In genomic region chr16:16303888-16304287, GRCm38 (mm10) we compare ENCODE assay signal across 8 mouse cellular contexts. TPM values are rescaled to one million over a fixed set of nuclear protein-coding genes. Genes with fewer than 3 reads are reported as not detected.
DNase-seq lines count a peak whose midpoint lies in the region; ATAC-seq lines count a peak whose summit lies in the region.

No protein-coding gene starts in this region.

- no peak for DNase-seq in heart, adult 11 months
- DNase-seq in adipocyte (ENCODE audit: low spot score), result peak; percentile 47
- no peak for DNase-seq in urinary bladder, postnatal 4 days (ENCODE audit: low spot score in 2 of 2)
- no peak for DNase-seq in layer of hippocampus, postnatal 25 days (ENCODE audit: extremely low spot score in 1 of 2, low spot score in 1 of 2)
- no peak for DNase-seq in layer of hippocampus, postnatal 36 days

- 21% methylated on average over 7 of the region's 7 CpGs for WGBS in heart, embryonic 15.5 days
- 18% methylated on average over 7 of the region's 7 CpGs for WGBS in hindbrain, embryonic 13.5 days
- 24% methylated on average over 7 of the region's 7 CpGs for WGBS in midbrain, embryonic 16.5 days

- ATAC-seq in heart, embryonic 15.5 days (replicated peaks; ENCODE audit: insufficient number of reproducible peaks, insufficient read depth, low FRiP score, low read depth), result no peak
- ATAC-seq in hindbrain, embryonic 13.5 days (ENCODE audit: low FRiP score), result no peak
- no peak for ATAC-seq in midbrain, embryonic 16.5 days

- H3K4me3 ChIP-seq in heart, embryonic 15.5 days, result peak overlapping the region; percentile 98
- H3K4me3 ChIP-seq in hindbrain, embryonic 13.5 days, result peak overlapping the region; percentile 96
- peak overlapping the region; percentile 97 for H3K4me3 ChIP-seq in midbrain, embryonic 16.5 days (ENCODE audit: low read depth, low read length)

- peaks cover 24% of the 10 kb centered on the region for H3K36me3 ChIP-seq in heart, embryonic 15.5 days
- H3K36me3 ChIP-seq in hindbrain, embryonic 13.5 days, result peaks cover 9% of the 10 kb centered on the region
- H3K36me3 ChIP-seq in midbrain, embryonic 16.5 days (ENCODE audit: control insufficient read depth, insufficient read depth, low read length), result peaks cover 5% of the 10 kb centered on the region; the same call in 1 of the 2 replicates

- H3K4me2 ChIP-seq in heart, embryonic 15.5 days, result peak overlapping the region; percentile 92
- H3K4me2 ChIP-seq in hindbrain, embryonic 13.5 days, result peak overlapping the region; percentile 84
- peak overlapping the region; percentile 90 for H3K4me2 ChIP-seq in midbrain, embryonic 16.5 days (ENCODE audit: low read length)

- H3K9me3 ChIP-seq in heart, embryonic 15.5 days (replicated peaks), result no peaks in the 10 kb centered on the region
- H3K9me3 ChIP-seq in hindbrain, embryonic 13.5 days, result no peaks in the 10 kb centered on the region
- no peaks in the 10 kb centered on the region for H3K9me3 ChIP-seq in midbrain, embryonic 16.5 days (replicated peaks; ENCODE audit: control insufficient read depth, low read length, poor library complexity, severe bottlenecking)

- peak overlapping the region; percentile 91 for H3K9ac ChIP-seq in heart, embryonic 15.5 days
- peak overlapping the region; percentile 85 for H3K9ac ChIP-seq in hindbrain, embryonic 13.5 days
- H3K9ac ChIP-seq in midbrain, embryonic 16.5 days (ENCODE audit: low read depth, low read length), result peak overlapping the region; percentile 85

- H3K4me1 ChIP-seq in heart, embryonic 15.5 days (replicated peaks), result peaks cover 17% of the 10 kb centered on the region
- peaks cover 15% of the 10 kb centered on the region for H3K4me1 ChIP-seq in hindbrain, embryonic 13.5 days (replicated peaks)
- H3K4me1 ChIP-seq in midbrain, embryonic 16.5 days (ENCODE audit: control insufficient read depth, insufficient read depth, low read length), result peaks cover 15% of the 10 kb centered on the region

- peak overlapping the region; percentile 96 for H3K27ac ChIP-seq in heart, embryonic 15.5 days
- H3K27ac ChIP-seq in hindbrain, embryonic 13.5 days, result no peak overlapping the region
- no peak overlapping the region for H3K27ac ChIP-seq in midbrain, embryonic 16.5 days (ENCODE audit: low read length)

- H3K27me3 ChIP-seq in heart, embryonic 15.5 days, result no peaks in the 10 kb centered on the region
- H3K27me3 ChIP-seq in hindbrain, embryonic 13.5 days, result no peaks in the 10 kb centered on the region
- no peaks in the 10 kb centered on the region for H3K27me3 ChIP-seq in midbrain, embryonic 16.5 days (ENCODE audit: control insufficient read depth, insufficient read depth, low read depth, low read length)

RNA-seq across cellular contexts. Expression of gene Yars2, which starts 1.1 kb away (rescaled TPM):
- 38.4 and 41.1 TPM in 2 replicates for polyA plus RNA-seq in heart, embryonic 15.5 days (2015; fragmentation: Nextera tagmentation; extraction: Ambion mirVana)
- 27.5 and 27.6 TPM in 2 replicates for polyA plus RNA-seq in hindbrain, embryonic 13.5 days (2015; fragmentation: Nextera tagmentation; extraction: Ambion mirVana)
- 25.8 and 26.4 TPM in 2 replicates for polyA plus RNA-seq in midbrain, embryonic 16.5 days (2015; fragmentation: Nextera tagmentation; extraction: Ambion mirVana)
- 10 to 100 TPM; 22.6 to 22.7 TPM for total RNA-seq in layer of hippocampus, postnatal 25 days (2021)
- total RNA-seq in layer of hippocampus, postnatal 36 days (2021), result 10 to 100 TPM; 21.7 to 25.1 TPM

RNA-seq across cellular contexts. Expression of gene Dnm1l, which starts 54.9 kb away (rescaled TPM):
- polyA plus RNA-seq in heart, embryonic 15.5 days (2015; fragmentation: Nextera tagmentation; extraction: Ambion mirVana), result 57.7 and 65.3 TPM in 2 replicates
- polyA plus RNA-seq in hindbrain, embryonic 13.5 days (2015; fragmentation: Nextera tagmentation; extraction: Ambion mirVana), result 100 and 102 TPM in 2 replicates
- 113 and 120 TPM in 2 replicates for polyA plus RNA-seq in midbrain, embryonic 16.5 days (2015; fragmentation: Nextera tagmentation; extraction: Ambion mirVana)
- total RNA-seq in layer of hippocampus, postnatal 25 days (2021), result 100 to 1,000 TPM; 189 to 190 TPM
- 100 to 1,000 TPM; 194 to 200 TPM for total RNA-seq in layer of hippocampus, postnatal 36 days (2021)
